Mouse (Mus musculus): ENCODE measurements around the gene Hmg20a. TPM values are rescaled to one million over a fixed set of nuclear protein-coding genes. Genes with fewer than 3 reads are reported as not detected.

Hmg20a gene
- total and polyA plus RNA-seq, 3 experiments: 8.5 to 14.5 (median 13.6) TPM

GRCm38 (mm10) chr9:56463046-56463445 is 44.6 kb downstream of the Hmg20a start:
- H3K79me2 ChIP-seq (replicated peaks; ENCODE audit: control insufficient read depth, extremely low read depth, insufficient read depth, poor library complexity, severe bottlenecking): no peaks in the 10 kb centered on the region
- no peaks in the 10 kb centered on the region for H3K9me3 ChIP-seq (replicated peaks; ENCODE audit: low read length)
- no peaks in the 10 kb centered on the region for H3K27me3 ChIP-seq (replicated peaks)
- dilution Hi-C loops (cut with MboI; ENCODE audit: extremely low pct_ligation_motif_present, extremely low pct_unique_long_range_greater_than_20kb, low sequenced_read_pairs): no loop called here
- no peak overlapping the region for H3K4me2 ChIP-seq (ENCODE audit: insufficient read depth, low read depth, poor library complexity, severe bottlenecking)
- H3K4me3 ChIP-seq (replicated peaks in 1 of 3; ENCODE audit: low read depth in 2 of 3, low read length in 2 of 3, poor library complexity in 1 of 3): no peak overlapping the region
- no peak for DNase-seq (ENCODE audit: extremely low read depth)
- H3K27ac ChIP-seq (ENCODE audit: insufficient read depth, low read depth): no peak overlapping the region
- H3K4me1 ChIP-seq (ENCODE audit: control insufficient read depth in 1 of 2, insufficient read depth in 2 of 2): no peaks in the 10 kb centered on the region
- TF ChIP-seq HCFC1 (IDR thresholded peaks at IDR 0.05; ENCODE audit: low read depth, low read length) (no peak), E2F4 (IDR thresholded peaks at IDR 0.05; ENCODE audit: insufficient replicate concordance, low read depth, low read length) (no peak), CHD1 (IDR thresholded peaks at IDR 0.05; ENCODE audit: low read depth, low read length) (no peak), MAZ (IDR thresholded peaks at IDR 0.05; ENCODE audit: low read depth, low read length) (no peak), MEF2A (IDR thresholded peaks at IDR 0.05; ENCODE audit: borderline replicate concordance, low read depth, low read length) (no peak), NELFE (IDR thresholded peaks at IDR 0.05; ENCODE audit: low read depth, low read length) (no peak), UBTF (IDR thresholded peaks at IDR 0.05; ENCODE audit: low read depth, low read length) (no peak), RAD21 (IDR thresholded peaks at IDR 0.05; ENCODE audit: low read depth, low read length) (no peak), RCOR1 (conservative IDR thresholded peaks at IDR 0.05; ENCODE audit: low read depth, low read length) (no peak), MYC (IDR thresholded peaks at IDR 0.05; ENCODE audit: low read depth, low read length) (no peak), EP300 (IDR thresholded peaks at IDR 0.05; ENCODE audit: low read length) (no peak), CTCF (conservative IDR thresholded peaks at IDR 0.05 in 1 of 2, IDR thresholded peaks at IDR 0.05 in 1 of 2; ENCODE audit: low read depth in 2 of 2, low read length in 2 of 2) (no peak), SIN3A (IDR thresholded peaks at IDR 0.05; ENCODE audit: low read length) (no peak)
- no peak overlapping the region for H3K9ac ChIP-seq (ENCODE audit: insufficient read depth, low read depth)
- in situ Hi-C loops (cut with MboI; ENCODE audit: low pct_ligation_motif_present, low pct_unique_long_range_greater_than_20kb, low sequenced_read_pairs): no loop called here
- H3K36me3 ChIP-seq (replicated peaks in 1 of 2; ENCODE audit: control insufficient read depth in 1 of 2, insufficient read depth in 1 of 2, low read length in 1 of 2): peaks cover 6 to 16% of the 10 kb centered on the region in 2 experiments

- no peaks in the 10 kb centered on the region for H3K4me1 ChIP-seq (ENCODE audit: control insufficient read depth in 1 of 2, insufficient read depth in 2 of 2)
- peaks cover 6 to 16% of the 10 kb centered on the region in 2 experiments for H3K36me3 ChIP-seq (replicated peaks in 1 of 2; ENCODE audit: control insufficient read depth in 1 of 2, insufficient read depth in 1 of 2, low read length in 1 of 2)
- H3K79me2 ChIP-seq (replicated peaks; ENCODE audit: control insufficient read depth, extremely low read depth, insufficient read depth, poor library complexity, severe bottlenecking): no peaks in the 10 kb centered on the region
- H3K9ac ChIP-seq (ENCODE audit: insufficient read depth, low read depth): no peak overlapping the region
- dilution Hi-C loops (cut with MboI; ENCODE audit: extremely low pct_ligation_motif_present, extremely low pct_unique_long_range_greater_than_20kb, low sequenced_read_pairs) (no loop called here), in situ Hi-C loops (cut with MboI; ENCODE audit: low pct_ligation_motif_present, low pct_unique_long_range_greater_than_20kb, low sequenced_read_pairs) (no loop called here)
- H3K9me3 ChIP-seq (replicated peaks; ENCODE audit: low read length): no peaks in the 10 kb centered on the region
- H3K4me2 ChIP-seq (ENCODE audit: insufficient read depth, low read depth, poor library complexity, severe bottlenecking): no peak overlapping the region
- TF ChIP-seq RAD21 (IDR thresholded peaks at IDR 0.05; ENCODE audit: low read depth, low read length): no peak
- no peak for TF ChIP-seq BHLHE40 (IDR thresholded peaks at IDR 0.05; ENCODE audit: low read depth, low read length)
- TF ChIP-seq POLR2A (IDR thresholded peaks at IDR 0.05; ENCODE audit: low read depth, low read length): no peak
- TF ChIP-seq MAZ (IDR thresholded peaks at IDR 0.05; ENCODE audit: low read depth, low read length): no peak
- no peak for TF ChIP-seq JUN (IDR thresholded peaks at IDR 0.05; ENCODE audit: insufficient read depth, low read depth, low read length)
- no peak for TF ChIP-seq HCFC1 (IDR thresholded peaks at IDR 0.05; ENCODE audit: low read depth, low read length)
- TF ChIP-seq JUND (conservative IDR thresholded peaks at IDR 0.05; ENCODE audit: low read depth, low read length): no peak
- TF ChIP-seq GABPA (IDR thresholded peaks at IDR 0.05; ENCODE audit: insufficient replicate concordance, low read depth, low read length): no peak
- no peak for TF ChIP-seq MYC (IDR thresholded peaks at IDR 0.05; ENCODE audit: low read depth, low read length)
- TF ChIP-seq CTCF (conservative IDR thresholded peaks at IDR 0.05 in 1 of 2, IDR thresholded peaks at IDR 0.05 in 1 of 2; ENCODE audit: low read depth in 2 of 2, low read length in 2 of 2): no peak
- no peak for TF ChIP-seq ELF1 (IDR thresholded peaks at IDR 0.05; ENCODE audit: low read depth, low read length)
- TF ChIP-seq CHD2 (IDR thresholded peaks at IDR 0.05; ENCODE audit: low read length): no peak
- TF ChIP-seq USF1 (IDR thresholded peaks at IDR 0.05; ENCODE audit: low read depth, low read length): no peak
- TF ChIP-seq E2F4 (IDR thresholded peaks at IDR 0.05; ENCODE audit: insufficient replicate concordance, low read depth, low read length): no peak
- no peak for TF ChIP-seq ZKSCAN1 (IDR thresholded peaks at IDR 0.05; ENCODE audit: borderline replicate concordance, low read depth, low read length)
- no peak for TF ChIP-seq ZMIZ1 (IDR thresholded peaks at IDR 0.05; ENCODE audit: low read depth, low read length)
- no peaks in the 10 kb centered on the region for H3K27me3 ChIP-seq (replicated peaks)
- no peak for DNase-seq (ENCODE audit: extremely low read depth)
- no peak overlapping the region for H3K4me3 ChIP-seq (replicated peaks in 1 of 3; ENCODE audit: low read depth in 2 of 3, low read length in 2 of 3, poor library complexity in 1 of 3)
- H3K27ac ChIP-seq (ENCODE audit: insufficient read depth, low read depth): no peak overlapping the region
Measured at GRCm38 (mm10) chr9:56463686-56464515, 45.5 kb downstream of the Hmg20a start.

Data from CH12.LX (cell line).